Comparison of ENCODE assay signal across 8 mouse cellular contexts in the genomic region with DNA sequence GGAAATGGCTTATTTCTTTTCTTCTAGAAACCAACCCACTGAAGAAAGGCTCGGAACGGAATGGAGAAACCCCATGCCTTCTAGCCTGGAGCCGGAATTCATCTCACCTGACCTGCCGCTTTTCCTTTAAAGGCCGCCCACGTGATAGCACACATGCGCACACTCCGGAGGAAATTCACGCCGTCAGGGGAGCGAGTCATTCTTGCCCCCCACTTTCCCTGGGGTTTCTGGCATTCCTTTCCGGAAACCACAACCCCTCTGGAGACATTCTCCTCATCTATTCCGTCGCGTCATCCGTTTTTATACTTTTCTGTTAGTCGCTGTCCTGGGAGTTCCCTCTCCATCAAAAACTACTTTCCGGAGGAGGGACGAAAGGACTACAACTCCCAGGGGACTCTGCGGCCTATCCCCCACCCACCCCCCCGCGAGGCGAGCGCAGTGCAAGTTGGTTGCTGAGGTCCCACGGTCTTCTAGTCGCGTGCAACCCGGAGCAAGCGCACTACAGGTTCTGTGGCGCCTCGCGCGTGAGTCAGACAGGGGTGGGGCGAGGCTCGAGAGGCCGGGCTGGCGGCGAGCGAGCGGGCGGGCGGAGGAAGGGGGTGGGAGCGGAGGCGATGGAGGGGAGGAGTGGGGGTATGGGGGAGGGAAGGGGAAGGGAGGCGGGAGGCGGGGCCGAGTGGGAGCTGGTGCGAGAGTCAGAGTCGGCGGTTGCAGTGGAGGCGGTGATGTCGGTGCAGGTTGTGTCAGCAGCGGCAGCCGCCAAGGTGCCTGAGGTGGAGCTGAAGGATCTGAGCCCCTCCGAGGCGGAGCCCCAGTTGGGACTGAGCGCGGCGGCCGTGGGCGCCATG. TPM values are rescaled to one million over a fixed set of nuclear protein-coding genes. Genes with fewer than 3 reads are reported as not detected.
DNase-seq lines count a peak whose midpoint lies in the region; ATAC-seq and TF ChIP-seq lines count a peak whose summit lies in the region.

A gene (plus strand): TSS at position 199 of the 848 bp plus-strand sequence.

- peak; percentile 91 for ATAC-seq in frontal cortex, adult (ENCODE audit: low TSS enrichment)
- ATAC-seq in lung, postnatal 0 days, result peak; percentile 99

- peak within 1 kb of the TSS; percentile 91 for H3K27ac ChIP-seq in hindbrain, embryonic 10.5 days
- H3K27ac ChIP-seq in lung, postnatal 0 days (ENCODE audit: low read length), result peak within 1 kb of the TSS; percentile 73

- peaks cover 21% of the 10 kb centered on the region; the same call in 1 of the 2 replicates for H3K4me1 ChIP-seq in hindbrain, embryonic 10.5 days (replicated peaks)
- H3K4me1 ChIP-seq in lung, postnatal 0 days (ENCODE audit: insufficient read depth, low read depth, low read length), result no peaks in the 10 kb centered on the region

- under 1% methylated on average over 61 of the region's 61 CpGs for WGBS in hindbrain, embryonic 10.5 days
- WGBS in lung, postnatal 0 days, result under 1% methylated on average over 33 of the region's 61 CpGs

- TF ChIP-seq EP300 in lung, postnatal 0 days (IDR thresholded peaks at IDR 0.05), result no peak

- H3K27me3 ChIP-seq in hindbrain, embryonic 10.5 days (ENCODE audit: insufficient read depth, poor library complexity, severe bottlenecking), result no peaks in the 10 kb centered on the region
- H3K27me3 ChIP-seq in lung, postnatal 0 days (replicated peaks; ENCODE audit: insufficient read depth, low read length), result no peaks in the 10 kb centered on the region

- peak within 1 kb of the TSS; percentile 90 for H3K4me3 ChIP-seq in hindbrain, embryonic 10.5 days
- peak within 1 kb of the TSS; percentile 71 for H3K4me3 ChIP-seq in lung, postnatal 0 days (ENCODE audit: low read depth, low read length)

- H3K9me3 ChIP-seq in hindbrain, embryonic 10.5 days, result no peaks in the 10 kb centered on the region
- no peaks in the 10 kb centered on the region for H3K9me3 ChIP-seq in lung, postnatal 0 days (ENCODE audit: low read length)

- peak; percentile 86 for DNase-seq in MEL-GATA-1-ER (ENCODE audit: extremely low read depth, low read depth)
- DNase-seq in cerebellum, adult 8-10 months, result peak; percentile 91
- DNase-seq in hindbrain, embryonic 10.5 days (ENCODE audit: low spot score), result peak; percentile 94
- peak; percentile 98 for DNase-seq in layer of hippocampus, adult 9-11 months
- peak; percentile 99 for DNase-seq in lung, postnatal 0 days (ENCODE audit: low spot score)
- peak; percentile 84 for DNase-seq in ovary, postnatal 14 days (ENCODE audit: low spot score)
- peak; percentile 97 for DNase-seq in thymus, postnatal 14 days

- peak within 1 kb of the TSS; percentile 64 for H3K4me2 ChIP-seq in lung, postnatal 0 days (replicated peaks; ENCODE audit: low read depth, low read length)

- H3K36me3 ChIP-seq in hindbrain, embryonic 10.5 days, result no peaks in the 10 kb centered on the region
- H3K36me3 ChIP-seq in lung, postnatal 0 days (ENCODE audit: insufficient read depth, low read length), result no peaks in the 10 kb centered on the region

- peak within 1 kb of the TSS; percentile 50 for H3K9ac ChIP-seq in lung, postnatal 0 days (replicated peaks; ENCODE audit: low read depth)

- TF ChIP-seq CTCF in lung, postnatal 0 days (IDR thresholded peaks at IDR 0.05), result no peak

RNA-seq across cellular contexts. Expression of the gene that starts here (rescaled TPM):
- 11.5 and 13.0 TPM in 2 replicates for polyA plus RNA-seq in hindbrain, embryonic 10.5 days (2016; fragmentation: Nextera tagmentation; extraction: Ambion mirVana)
- 11.8 and 17.1 TPM in 2 replicates for polyA plus RNA-seq in lung, postnatal 0 days (2015; fragmentation: Nextera tagmentation; extraction: Ambion mirVana)

Comparison
In these comparisons a context has a peak if more than half of its experiments do, and no peak if none do; other contexts are left out.
1. Peak in every context shown above with its lines: DNase-seq, ATAC-seq, H3K4me3 ChIP-seq and H3K27ac ChIP-seq.